Mouse (Mus musculus): ENCODE measurements around the gene Sgo2a. TPM values are rescaled to one million over a fixed set of nuclear protein-coding genes. Genes with fewer than 3 reads are reported as not detected.

Sgo2a gene
- polyA plus RNA-seq, 1 experiment: 3.8 TPM

DNA sequence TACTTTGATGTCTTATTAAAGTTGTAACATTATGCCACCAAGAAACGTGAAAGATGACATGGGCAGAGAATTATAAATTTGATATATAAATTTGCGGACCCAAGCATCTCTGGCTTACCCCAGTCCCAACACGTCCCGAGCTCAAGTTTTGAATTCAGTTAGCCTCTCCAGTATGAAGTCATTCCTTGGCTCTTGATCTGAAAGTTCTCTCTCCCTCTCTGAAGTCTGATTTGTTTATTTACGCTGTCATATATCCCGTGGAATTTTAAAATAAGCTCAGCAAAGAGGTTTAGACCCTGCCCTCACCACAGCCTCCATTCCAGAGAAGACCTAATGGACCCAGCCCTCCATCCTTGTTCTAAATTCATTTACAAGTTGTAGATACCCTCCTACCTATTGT lies 73.4 kb downstream of the Sgo2a start:
- no peak for TF ChIP-seq GATA1 (IDR thresholded peaks at IDR 0.05; ENCODE audit: low read length)

DNA sequence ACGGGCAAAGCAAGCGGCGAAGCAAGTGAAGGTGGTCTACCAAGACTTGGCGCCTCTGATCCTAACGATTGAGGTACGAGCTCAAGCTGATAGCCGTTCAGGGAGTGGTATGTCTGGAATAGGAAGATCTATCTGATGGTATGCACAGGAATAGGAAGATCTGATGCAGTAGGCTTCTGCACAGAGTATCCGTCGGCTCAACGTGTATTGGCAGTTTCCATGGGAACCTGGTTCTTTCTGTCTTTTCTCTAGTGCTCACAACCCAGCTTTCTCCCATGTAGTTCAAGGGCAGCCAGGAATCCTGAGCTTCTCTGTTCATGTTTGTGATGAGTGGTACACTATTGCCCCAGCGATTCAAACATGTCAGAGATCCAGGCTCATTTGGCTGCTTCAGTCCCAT lies 74.3 kb downstream of the Sgo2a start:
- no peak for TF ChIP-seq GATA1 (IDR thresholded peaks at IDR 0.05; ENCODE audit: low read length)

DNA sequence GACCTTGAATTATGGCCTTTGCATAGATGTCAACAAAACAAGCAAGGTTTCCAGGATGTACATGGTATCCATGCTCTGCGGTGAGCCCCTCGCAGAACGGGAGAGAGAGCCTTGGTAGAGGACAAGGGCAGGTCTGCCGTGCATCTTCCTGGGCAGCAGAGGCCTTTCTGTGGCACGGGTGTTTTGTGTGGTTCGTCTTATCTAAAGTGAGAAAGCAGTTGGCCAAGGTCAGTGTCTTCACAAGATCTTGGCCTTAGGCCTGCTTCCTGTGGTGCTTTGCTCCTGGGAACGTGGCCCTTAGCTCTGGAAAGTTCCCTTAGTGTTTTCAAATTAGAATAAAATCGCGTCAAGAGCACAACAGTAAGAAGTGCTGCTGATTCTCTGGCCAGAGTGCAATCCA lies 75.2 kb downstream of the Sgo2a start:
- TF ChIP-seq GATA1 (IDR thresholded peaks at IDR 0.05; ENCODE audit: low read length): no peak

DNA sequence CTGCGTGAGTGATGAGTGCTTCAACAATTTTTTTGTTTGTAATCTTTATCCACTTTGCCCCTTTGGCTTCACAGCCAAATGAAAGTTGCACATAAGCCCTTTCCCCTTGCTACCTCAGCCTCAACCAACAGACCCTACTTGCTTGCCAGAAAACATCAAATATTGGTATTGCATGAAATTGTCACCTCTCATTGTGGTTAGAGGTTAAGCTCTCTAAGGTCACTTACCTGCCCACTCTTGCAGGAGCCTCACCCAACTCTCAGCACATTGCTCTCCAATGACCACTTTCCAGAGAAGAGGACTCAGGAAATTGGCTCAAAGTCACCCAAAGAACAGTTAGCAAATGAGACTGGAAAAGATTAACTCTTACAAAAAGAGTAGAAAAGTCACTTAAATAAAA lies 75.7 kb downstream of the Sgo2a start:
- TF ChIP-seq GATA1 (IDR thresholded peaks at IDR 0.05; ENCODE audit: low read length): no peak

DNA sequence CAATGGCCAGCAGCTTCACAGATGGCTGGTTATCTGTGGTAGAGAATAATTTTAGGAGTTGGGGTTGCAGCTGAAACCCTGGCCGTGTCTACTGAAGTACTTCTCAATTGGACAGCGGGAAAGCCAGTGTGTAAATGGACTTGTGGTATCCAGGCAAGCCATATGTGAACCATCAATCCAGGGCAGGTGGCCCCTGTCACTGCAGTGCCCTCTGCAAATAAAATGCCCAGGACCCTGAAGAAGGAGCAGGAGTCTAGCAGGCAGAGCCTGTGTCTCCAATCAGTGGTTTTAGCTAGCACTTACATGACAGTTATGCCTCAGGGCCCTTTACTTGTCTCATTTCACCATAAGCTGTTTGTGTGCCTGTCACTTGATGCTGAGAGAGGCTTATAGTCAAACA lies 76.6 kb downstream of the Sgo2a start:
- no peak for TF ChIP-seq GATA1 (IDR thresholded peaks at IDR 0.05; ENCODE audit: low read length)

DNA sequence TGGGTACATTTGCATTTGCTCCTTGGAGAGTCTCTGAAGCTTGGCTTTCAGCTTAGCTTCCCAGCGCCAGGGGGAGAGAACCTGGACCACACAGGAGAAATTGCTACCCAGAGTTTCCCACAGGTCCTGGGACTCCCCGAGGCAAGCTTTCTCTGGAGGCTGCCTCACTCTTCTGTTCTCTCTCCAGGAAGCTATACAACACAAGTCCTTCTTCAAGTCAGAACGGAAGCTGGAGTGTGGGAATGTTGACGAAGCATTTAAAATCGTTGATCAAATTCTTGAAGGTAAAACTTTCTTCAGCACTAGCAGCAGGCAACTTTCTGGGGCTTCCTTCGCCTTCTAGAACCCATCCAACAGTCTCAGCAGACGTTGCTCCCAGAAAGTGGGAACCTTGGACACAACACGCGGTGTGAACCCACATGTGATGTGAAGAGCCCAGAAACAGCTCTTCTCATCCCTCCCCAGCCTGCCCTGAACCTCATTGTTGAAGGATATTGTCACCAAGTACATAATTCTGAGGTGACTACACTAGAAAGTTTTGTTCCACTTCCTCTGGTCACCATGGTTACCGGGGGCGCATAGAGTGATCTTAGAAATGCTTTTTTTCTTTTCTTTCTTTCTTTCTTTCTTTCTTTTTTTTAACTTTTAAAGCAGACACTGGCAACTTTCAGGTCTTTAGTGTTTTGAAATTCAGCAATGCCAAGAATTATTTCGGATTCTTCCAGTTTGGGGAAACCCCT lies 77.4 kb downstream of the Sgo2a start:
- no peak for TF ChIP-seq GATA1 (IDR thresholded peaks at IDR 0.05; ENCODE audit: low read length)

DNA sequence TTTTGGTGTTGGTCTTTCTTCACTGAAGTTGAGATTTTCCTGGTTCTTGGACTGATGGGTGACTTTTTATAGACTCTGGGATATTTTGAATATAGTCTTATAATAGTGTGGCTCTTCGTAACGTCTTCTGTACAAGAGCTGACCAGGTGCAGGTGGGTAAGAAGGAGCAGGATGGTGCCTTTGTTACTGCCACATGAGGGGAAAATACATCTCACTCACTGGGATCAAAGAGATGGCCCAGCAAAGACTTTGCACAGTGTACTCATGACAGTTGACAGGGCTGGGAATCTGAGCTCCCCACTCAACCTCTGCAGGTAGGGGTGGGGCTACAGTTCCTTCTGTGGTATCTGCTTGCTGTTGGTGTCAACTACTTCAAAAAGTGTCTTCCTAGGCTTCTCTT lies 78.5 kb downstream of the Sgo2a start:
- TF ChIP-seq GATA1 (IDR thresholded peaks at IDR 0.05; ENCODE audit: low read length): no peak

Other genes starting within 250 kb of the Sgo2a start
- gene Spats2l, start 221.8 kb upstream of the Sgo2a start, polyA plus RNA-seq (2012): not detected in 2 replicates
- 15.4 and 22.5 TPM in 2 replicates for gene Kctd18, start 23.0 kb downstream of the Sgo2a start, polyA plus RNA-seq (2012)
- gene Aox1, start 34.0 kb downstream of the Sgo2a start, polyA plus RNA-seq (2012): not detected in 2 replicates
- gene Aox3, start 117.2 kb downstream of the Sgo2a start, polyA plus RNA-seq (2012): not detected in 2 replicates
- gene Aox4, start 214.4 kb downstream of the Sgo2a start, polyA plus RNA-seq (2012): 0.05 and 0.43 TPM in 2 replicates